Mouse (Mus musculus) fibroblast of lung, adult 2 months (primary cell): Measurements from ENCODE around the gene Mapk1ip1.

Experiments used
- DNase-seq: peaks from one replicate; pipeline ENCODE4 v3.0.0-alpha.2; 2011; ENCODE audit warnings: low read depth

Mapk1ip1 gene

GRCm38 (mm10) chr7:138840594-138841021 lies 5.5 kb downstream of the Mapk1ip1 start:
- DNase-seq: peak; percentile 60

- no peak for DNase-seq
Measured at GRCm38 (mm10) chr7:138835028-138835427, 11.0 kb downstream of the Mapk1ip1 start.

GRCm38 (mm10) chr7:138827812-138828211 lies 18.3 kb downstream of the Mapk1ip1 start:
- DNase-seq: peak; percentile 27

GRCm38 (mm10) chr7:138824995-138825756 lies 20.9 kb downstream of the Mapk1ip1 start:
- no peak for DNase-seq

GRCm38 (mm10) chr7:138824423-138824822 lies 21.6 kb downstream of the Mapk1ip1 start:
- DNase-seq: no peak

GRCm38 (mm10) chr7:138818314-138818713 lies 27.8 kb downstream of the Mapk1ip1 start:
- DNase-seq: no peak

GRCm38 (mm10) chr7:138813213-138813875 lies 32.7 kb downstream of the Mapk1ip1 start:
- DNase-seq: no peak

- no peak for DNase-seq
Measured at GRCm38 (mm10) chr7:138807146-138807545, 38.9 kb downstream of the Mapk1ip1 start.

GRCm38 (mm10) chr7:138803386-138803785 lies 42.7 kb downstream of the Mapk1ip1 start:
- DNase-seq: no peak

GRCm38 (mm10) chr7:138788109-138788508 lies 58.0 kb downstream of the Mapk1ip1 start:
- no peak for DNase-seq
